Mouse (Mus musculus): Measurements from ENCODE around the gene Nploc4. TPM values are rescaled to one million over a fixed set of nuclear protein-coding genes. Genes with fewer than 3 reads are reported as not detected.

Nploc4 gene
- polyA plus RNA-seq (2015; fragmentation: Nextera tagmentation; extraction: Ambion mirVana) = 33.6 and 33.9 TPM in 2 replicates

GRCm38 (mm10) chr11:120437152-120437856 lies at the start of gene Nploc4:
Gene Nploc4, minus strand, starts transcription at chr11:120437708.
- Histone ChIP-seq H3K4me1 (peaks cover 13% of the 10 kb centered on the region), H3K4me2 (peak within 1 kb of the TSS; percentile 91), H3K9me3 (replicated peaks) (no peaks in the 10 kb centered on the region), H3K27ac (peak within 1 kb of the TSS; percentile 78), H3K27me3 (no peaks in the 10 kb centered on the region), H3K36me3 (ENCODE audit: poor library complexity, severe bottlenecking) (peaks cover 28% of the 10 kb centered on the region), H3K4me3 (peak within 1 kb of the TSS; percentile 98), H3K9ac (peak within 1 kb of the TSS; percentile 98)
- ATAC-seq = peak; percentile 92
- WGBS = 0% methylated on average over 71 of the region's 77 CpGs

DNA sequence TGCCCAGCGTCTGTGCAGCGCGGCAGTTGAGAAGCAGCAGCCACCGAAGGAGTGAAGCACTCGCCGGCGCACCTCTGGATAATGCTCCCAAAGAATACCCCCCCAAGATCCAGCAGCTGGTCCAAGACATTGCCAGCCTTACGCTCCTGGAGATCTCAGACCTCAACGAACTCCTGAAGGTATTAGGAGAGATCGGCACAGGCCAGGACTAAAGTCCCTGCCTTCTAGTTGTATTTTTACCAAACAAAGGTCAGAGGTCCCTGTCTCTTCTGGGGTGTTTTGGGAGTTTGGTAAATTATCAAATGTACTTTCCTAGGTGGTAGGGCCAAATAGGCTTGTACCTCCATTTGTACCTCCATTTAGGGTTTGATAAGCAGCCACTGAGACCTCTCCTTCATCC lies 47.7 kb upstream of the Nploc4 start:
- Histone ChIP-seq H3K27ac (peak overlapping the region; percentile 59; the same call in 1 of the 2 replicates), H3K9me3 (replicated peaks) (no peaks in the 10 kb centered on the region), H3K4me2 (peak overlapping the region; percentile 95), H3K27me3 (no peaks in the 10 kb centered on the region), H3K4me1 (peaks cover 30% of the 10 kb centered on the region), H3K36me3 (ENCODE audit: poor library complexity, severe bottlenecking) (peaks cover 70% of the 10 kb centered on the region), H3K4me3 (peak overlapping the region; percentile 98), H3K9ac (peak overlapping the region; percentile 95)
- ATAC-seq = no peak
- 12% methylated on average over 10 of the region's 10 CpGs for WGBS

GRCm38 (mm10) chr11:120484265-120484981 lies 46.9 kb upstream of the Nploc4 start, which contains the start of gene Mrpl12:
Gene Mrpl12, plus strand, starts transcription at chr11:120484613.
- under 1% methylated on average over 60 of the region's 60 CpGs for WGBS
- Histone ChIP-seq H3K27ac (peak within 1 kb of the TSS; percentile 88), H3K9ac (peak within 1 kb of the TSS; percentile 95), H3K36me3 (ENCODE audit: poor library complexity, severe bottlenecking) (peaks cover 77% of the 10 kb centered on the region), H3K4me2 (peak within 1 kb of the TSS; percentile 95), H3K4me1 (peaks cover 25% of the 10 kb centered on the region), H3K4me3 (peak within 1 kb of the TSS; percentile 98), H3K9me3 (replicated peaks) (no peaks in the 10 kb centered on the region), H3K27me3 (no peaks in the 10 kb centered on the region)
- ATAC-seq = peak; percentile 97

DNA sequence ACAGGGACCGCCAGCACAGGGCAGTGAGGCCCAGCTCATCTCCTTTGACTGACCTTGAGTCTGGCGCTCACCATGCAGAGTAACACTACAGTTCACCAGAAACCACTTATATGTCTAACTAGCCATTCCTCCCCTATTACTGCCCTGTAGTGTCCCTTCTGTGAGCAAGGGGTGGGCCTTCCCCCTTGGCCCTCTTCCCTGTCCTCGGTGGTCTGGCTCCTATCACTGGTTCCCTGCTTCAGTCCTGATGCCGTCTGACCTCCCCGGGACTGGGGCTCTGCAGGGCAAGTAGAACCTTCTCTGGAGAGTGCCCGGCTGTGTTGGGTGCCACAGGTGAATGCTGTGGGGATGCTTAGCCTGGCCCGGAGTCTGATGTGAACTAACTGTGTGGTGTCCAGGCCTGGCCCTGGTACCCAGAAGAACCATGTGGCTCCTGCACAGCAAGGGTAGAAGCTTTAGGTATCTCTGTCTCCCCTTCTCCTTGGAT lies 46.0 kb upstream of the Nploc4 start:
- H3K27me3 ChIP-seq = no peaks in the 10 kb centered on the region
- H3K4me3 ChIP-seq = peak overlapping the region; percentile 98
- H3K4me1 ChIP-seq = peaks cover 22% of the 10 kb centered on the region
- 90% methylated on average over 7 of the region's 7 CpGs for WGBS
- no peaks in the 10 kb centered on the region for H3K9me3 ChIP-seq (replicated peaks)
- peak overlapping the region; percentile 95 for H3K4me2 ChIP-seq
- H3K27ac ChIP-seq = peak overlapping the region; percentile 88
- ATAC-seq = no peak
- H3K9ac ChIP-seq = peak overlapping the region; percentile 95; the same call in 1 of the 2 replicates
- peaks cover 80% of the 10 kb centered on the region for H3K36me3 ChIP-seq (ENCODE audit: poor library complexity, severe bottlenecking)

GRCm38 (mm10) chr11:120472052-120472451 lies 34.5 kb upstream of the Nploc4 start:
- H3K4me2 ChIP-seq = no peak overlapping the region
- no peak overlapping the region for H3K4me3 ChIP-seq
- WGBS = 97% methylated on average over 6 of the region's 6 CpGs
- H3K9me3 ChIP-seq (replicated peaks) = no peaks in the 10 kb centered on the region
- H3K36me3 ChIP-seq (ENCODE audit: poor library complexity, severe bottlenecking) = peaks cover 79% of the 10 kb centered on the region
- H3K27me3 ChIP-seq = no peaks in the 10 kb centered on the region
- no peak for ATAC-seq
- peak overlapping the region; percentile 21; the same call in 1 of the 2 replicates for H3K9ac ChIP-seq
- H3K4me1 ChIP-seq = peaks cover 15% of the 10 kb centered on the region
- H3K27ac ChIP-seq = no peak overlapping the region

DNA sequence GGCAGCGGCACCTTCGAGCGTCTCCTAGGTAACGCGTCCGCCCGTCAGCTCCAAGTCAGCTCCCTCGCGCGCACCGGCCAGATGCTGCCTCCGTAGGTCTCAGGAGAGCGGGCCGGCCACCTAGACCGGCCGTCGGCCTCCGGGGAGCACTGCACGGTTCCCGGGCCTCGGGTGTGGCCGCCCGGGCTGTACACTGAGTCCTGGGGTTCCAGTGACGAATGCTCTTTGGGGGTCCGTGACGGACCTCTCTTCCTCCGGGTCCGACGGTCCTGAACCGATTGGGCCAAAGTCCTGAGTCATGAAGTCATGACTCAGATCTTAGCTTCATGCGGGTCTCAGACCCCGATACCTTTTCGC lies 30.2 kb upstream of the Nploc4 start:
- H3K4me2 ChIP-seq = peak overlapping the region; percentile 93
- WGBS = 2% methylated on average over 33 of the region's 33 CpGs
- peaks cover 65% of the 10 kb centered on the region for H3K36me3 ChIP-seq (ENCODE audit: poor library complexity, severe bottlenecking)
- H3K4me3 ChIP-seq = peak overlapping the region; percentile 95
- peak overlapping the region; percentile 15; the same call in 1 of the 2 replicates for H3K27ac ChIP-seq
- no peaks in the 10 kb centered on the region for H3K9me3 ChIP-seq (replicated peaks)
- peak; percentile 71 for ATAC-seq
- peak overlapping the region; percentile 91 for H3K9ac ChIP-seq
- no peaks in the 10 kb centered on the region for H3K27me3 ChIP-seq
- H3K4me1 ChIP-seq = peaks cover 27% of the 10 kb centered on the region

DNA sequence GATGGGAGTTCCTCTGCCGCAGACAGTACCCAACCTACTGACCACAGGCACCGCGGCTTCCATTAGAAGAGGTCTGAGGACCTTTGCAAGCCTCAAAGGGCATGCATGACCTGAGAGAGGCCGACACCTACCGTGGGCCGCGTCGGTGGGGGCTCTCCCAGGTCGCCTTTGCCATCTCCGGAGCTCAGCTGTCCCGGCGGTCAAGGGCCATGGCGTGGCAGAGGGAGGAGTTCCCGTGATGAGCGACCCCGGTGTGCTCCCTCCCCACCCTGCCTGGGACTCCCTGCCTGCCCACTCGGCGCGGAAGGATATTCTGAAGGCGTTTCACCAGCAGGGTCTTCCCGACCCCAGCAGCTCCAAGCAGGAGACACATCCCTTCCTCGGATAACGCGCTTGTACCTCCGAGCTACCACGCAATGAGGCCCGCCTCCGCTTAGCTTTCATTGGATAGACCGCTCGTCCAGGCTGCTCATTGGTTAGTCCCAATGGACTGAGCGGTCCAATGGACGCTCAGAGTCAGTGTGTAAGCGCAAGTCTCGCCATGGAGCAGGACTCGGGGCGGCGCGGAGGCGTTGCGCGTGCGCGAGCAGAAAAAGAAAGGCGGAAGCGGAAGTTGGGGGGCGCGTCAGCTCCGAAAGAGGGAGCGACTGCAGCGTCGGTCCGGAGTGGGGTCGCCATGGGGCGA lies 29.7 kb upstream of the Nploc4 start, which contains the start of gene Arl16:
Gene Arl16, minus strand, starts transcription at position 557 of the 685 bp plus-strand sequence.
- peak within 1 kb of the TSS; percentile 95 for H3K4me3 ChIP-seq
- peaks cover 65% of the 10 kb centered on the region for H3K36me3 ChIP-seq (ENCODE audit: poor library complexity, severe bottlenecking)
- H3K27me3 ChIP-seq = no peaks in the 10 kb centered on the region
- WGBS = under 1% methylated on average over 54 of the region's 54 CpGs
- no peaks in the 10 kb centered on the region for H3K9me3 ChIP-seq (replicated peaks)
- peak within 1 kb of the TSS; percentile 93 for H3K4me2 ChIP-seq
- H3K27ac ChIP-seq = peak within 1 kb of the TSS; percentile 79
- peaks cover 27% of the 10 kb centered on the region for H3K4me1 ChIP-seq
- peak; percentile 100 for ATAC-seq
- H3K9ac ChIP-seq = peak within 1 kb of the TSS; percentile 96

GRCm38 (mm10) chr11:120465521-120465920 lies 28.0 kb upstream of the Nploc4 start:
- Histone ChIP-seq H3K9ac (0 out of 2 replicates have a peak overlapping the region, but pooled peaks have one; percentile 96), H3K4me1 (peaks cover 27% of the 10 kb centered on the region), H3K4me3 (peak overlapping the region; percentile 95; the same call in 1 of the 2 replicates), H3K36me3 (ENCODE audit: poor library complexity, severe bottlenecking) (peaks cover 65% of the 10 kb centered on the region), H3K27me3 (no peaks in the 10 kb centered on the region), H3K4me2 (peak overlapping the region; percentile 93), H3K9me3 (replicated peaks) (no peaks in the 10 kb centered on the region), H3K27ac (no peak overlapping the region)
- 92% methylated on average over 4 of the region's 4 CpGs for WGBS
- no peak for ATAC-seq

DNA sequence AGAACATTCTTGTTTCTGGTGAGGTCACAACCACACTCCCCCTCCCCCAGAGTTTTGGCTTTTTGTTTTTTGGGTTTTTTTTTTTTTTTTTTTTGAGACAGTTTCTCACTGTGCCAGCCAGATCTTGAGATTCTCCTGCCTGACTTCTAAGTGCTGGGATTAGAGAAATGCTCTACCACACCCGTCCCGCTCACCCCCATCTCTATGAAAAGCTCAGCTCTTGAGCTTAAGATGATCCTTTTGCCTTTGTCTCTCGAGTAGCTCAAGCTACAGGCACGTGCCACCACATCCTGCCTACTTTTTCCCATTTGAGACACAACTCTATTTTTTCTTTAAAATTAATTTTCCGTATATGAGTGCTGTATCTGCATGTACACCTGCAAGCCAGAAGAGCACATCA lies 26.9 kb upstream of the Nploc4 start:
- peaks cover 32% of the 10 kb centered on the region for H3K4me1 ChIP-seq
- H3K27ac ChIP-seq = no peak overlapping the region
- H3K36me3 ChIP-seq (ENCODE audit: poor library complexity, severe bottlenecking) = peaks cover 62% of the 10 kb centered on the region
- no peak overlapping the region for H3K9ac ChIP-seq
- no peak for ATAC-seq
- no peak overlapping the region for H3K4me2 ChIP-seq
- no peaks in the 10 kb centered on the region for H3K27me3 ChIP-seq
- no peak overlapping the region for H3K4me3 ChIP-seq
- no peaks in the 10 kb centered on the region for H3K9me3 ChIP-seq (replicated peaks)
- WGBS = 80% methylated on average over 5 of the region's 5 CpGs

DNA sequence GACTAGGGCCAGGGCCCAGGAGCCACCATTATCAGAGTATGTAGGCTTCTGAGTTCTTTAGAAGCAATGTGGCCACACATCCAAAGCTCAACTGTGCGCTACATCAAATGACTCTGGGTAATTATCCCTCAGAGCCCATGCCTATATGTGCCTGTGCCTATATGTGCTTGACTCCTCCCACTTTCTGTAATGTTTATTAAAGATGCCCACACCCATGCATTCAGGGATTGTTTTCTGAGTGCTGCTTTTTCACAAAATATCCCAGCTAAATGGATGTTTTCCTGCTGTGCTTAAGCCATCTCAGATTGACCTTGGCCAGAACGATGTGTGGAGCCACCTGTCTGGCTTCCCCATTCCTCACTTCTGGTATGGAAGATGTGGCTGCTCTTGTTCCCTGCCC lies 26.0 kb upstream of the Nploc4 start:
- ATAC-seq = no peak
- Histone ChIP-seq H3K4me3 (no peak overlapping the region), H3K36me3 (ENCODE audit: poor library complexity, severe bottlenecking) (peaks cover 61% of the 10 kb centered on the region), H3K27me3 (no peaks in the 10 kb centered on the region), H3K4me2 (no peak overlapping the region), H3K4me1 (peaks cover 32% of the 10 kb centered on the region), H3K9ac (no peak overlapping the region), H3K27ac (no peak overlapping the region), H3K9me3 (replicated peaks) (no peaks in the 10 kb centered on the region)
- WGBS = 93% methylated on average over 2 of the region's 2 CpGs

DNA sequence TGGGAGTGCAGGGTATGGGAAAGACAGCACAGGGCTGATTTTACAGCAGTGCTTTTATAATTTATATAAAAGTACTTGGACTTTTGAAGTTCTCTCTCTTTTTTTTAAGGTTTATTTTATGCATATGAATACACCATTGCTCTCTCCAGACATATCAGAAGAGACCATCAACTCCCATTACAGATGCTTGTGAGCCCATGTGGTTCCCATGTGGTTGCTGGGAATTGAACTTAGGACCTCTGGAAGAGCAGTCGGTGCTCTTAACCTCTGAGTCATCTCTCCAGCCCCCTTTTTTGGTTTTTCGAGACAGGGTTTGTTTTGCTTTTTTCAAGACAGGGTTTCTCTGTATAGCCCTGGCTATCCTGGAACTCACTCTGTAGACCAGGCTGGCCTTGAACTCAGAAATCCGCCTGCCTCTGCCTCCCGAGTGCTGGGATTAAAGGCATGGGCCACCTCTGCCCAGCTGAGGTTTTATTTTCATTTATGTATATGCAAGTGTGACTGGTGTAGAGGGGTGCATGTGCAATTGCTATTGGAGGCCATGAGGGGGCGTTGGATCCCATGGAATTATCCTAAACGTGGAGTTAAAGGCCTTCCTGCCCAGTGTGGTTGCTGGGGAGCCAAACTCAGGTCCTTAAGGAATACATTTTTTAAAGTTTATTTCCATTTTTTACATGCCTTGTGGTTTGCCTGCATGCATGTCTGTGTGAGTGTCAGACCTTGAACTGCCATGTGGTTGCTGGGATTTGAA lies 21.5 kb upstream of the Nploc4 start:
- H3K4me3 ChIP-seq = peak overlapping the region; percentile 90
- 70% methylated on average over 6 of the region's 6 CpGs for WGBS
- H3K4me2 ChIP-seq = peak overlapping the region; percentile 93
- no peak for ATAC-seq
- H3K27ac ChIP-seq = no peak overlapping the region
- peaks cover 46% of the 10 kb centered on the region for H3K36me3 ChIP-seq (ENCODE audit: poor library complexity, severe bottlenecking)
- H3K4me1 ChIP-seq = peaks cover 25% of the 10 kb centered on the region
- no peaks in the 10 kb centered on the region for H3K27me3 ChIP-seq
- H3K9me3 ChIP-seq (replicated peaks) = no peaks in the 10 kb centered on the region
- H3K9ac ChIP-seq = peak overlapping the region; percentile 94

Measured in forebrain, embryonic 13.5 days (tissue).